In genomic region chr9:106159237-106159636, GRCm38 (mm10) we compare ENCODE assay signal across 8 mouse cellular contexts. TPM values are rescaled to one million over a fixed set of nuclear protein-coding genes. Genes with fewer than 3 reads are reported as not detected.
A peak's percentile ranks its signal among the peaks of the same experiment; 100 is the strongest.
DNase-seq lines count a peak whose midpoint lies in the region; ATAC-seq and TF ChIP-seq lines count a peak whose summit lies in the region.

No protein-coding gene starts in this region.

- H3K27ac ChIP-seq in heart, postnatal 0 days (ENCODE audit: low read depth): no peak overlapping the region
- no peak overlapping the region for H3K27ac ChIP-seq in cortical plate, adult 2 months (ENCODE audit: insufficient read depth, low read length)
- no peak overlapping the region for H3K27ac ChIP-seq in hindbrain, embryonic 16.5 days (ENCODE audit: low read depth, low read length)
- H3K27ac ChIP-seq in midbrain, embryonic 14.5 days (replicated peaks; ENCODE audit: low read depth, low read length): no peak overlapping the region

- TF ChIP-seq CTCF in heart, postnatal 0 days (IDR thresholded peaks at IDR 0.05; ENCODE audit: low read depth): no peak
- no peak for TF ChIP-seq CTCF in cortical plate, adult 2 months (IDR thresholded peaks at IDR 0.05; ENCODE audit: extremely low read depth, insufficient read depth, low read length)

- no peak for TF ChIP-seq POLR2A in cortical plate, adult 2 months (IDR thresholded peaks at IDR 0.05; ENCODE audit: extremely low read depth, insufficient read depth, low read length)

- no peaks in the 10 kb centered on the region for H3K27me3 ChIP-seq in heart, postnatal 0 days (ENCODE audit: control insufficient read depth, insufficient read depth, low read length)
- no peaks in the 10 kb centered on the region for H3K27me3 ChIP-seq in hindbrain, embryonic 16.5 days (replicated peaks; ENCODE audit: control insufficient read depth, insufficient read depth, low read length)
- H3K27me3 ChIP-seq in midbrain, embryonic 14.5 days (ENCODE audit: control insufficient read depth, insufficient read depth, low read length): no peaks in the 10 kb centered on the region

- no peak for TF ChIP-seq EP300 in heart, postnatal 0 days (IDR thresholded peaks at IDR 0.05; ENCODE audit: low read depth)

- H3K4me3 ChIP-seq in heart, postnatal 0 days (ENCODE audit: low read depth, low read length): peak overlapping the region; percentile 61; the same call in 1 of the 2 replicates
- H3K4me3 ChIP-seq in cortical plate, adult 2 months (ENCODE audit: insufficient read depth, low read length): peak overlapping the region; percentile 74; the same call in 1 of the 2 replicates
- no peak overlapping the region for H3K4me3 ChIP-seq in hindbrain, embryonic 16.5 days (ENCODE audit: low read length)
- no peak overlapping the region for H3K4me3 ChIP-seq in midbrain, embryonic 14.5 days (replicated peaks; ENCODE audit: low read depth, low read length)

- intact Hi-C loops in heart, postnatal 25 days (cut with DNase I): loop anchor here (2.0 to 5.0 kb wide), 2 partner anchors 46 to 118 kb away; no protein-coding TSS in a partner anchor
- intact Hi-C loops in gastrocnemius, postnatal 36 days (cut with DNase I): loop anchor here (5.0 kb wide), 2 partner anchors 53 to 123 kb away; partner anchors contain the start of gene Poc1a

- no peak for ATAC-seq in heart, postnatal 0 days (ENCODE audit: insufficient read depth, low read depth)
- no peak for ATAC-seq in hindbrain, embryonic 16.5 days
- no peak for ATAC-seq in midbrain, embryonic 14.5 days (ENCODE audit: low FRiP score, low TSS enrichment)

- 80% methylated on average over 9 of the region's 9 CpGs for WGBS in heart, postnatal 0 days
- WGBS in hindbrain, embryonic 16.5 days: 82% methylated on average over 9 of the region's 9 CpGs
- WGBS in midbrain, embryonic 14.5 days: 81% methylated on average over 9 of the region's 9 CpGs

- no peaks in the 10 kb centered on the region for H3K9me3 ChIP-seq in heart, postnatal 0 days (replicated peaks; ENCODE audit: control insufficient read depth, low read length)
- H3K9me3 ChIP-seq in hindbrain, embryonic 16.5 days (ENCODE audit: control insufficient read depth, low read length): no peaks in the 10 kb centered on the region
- no peaks in the 10 kb centered on the region for H3K9me3 ChIP-seq in midbrain, embryonic 14.5 days (ENCODE audit: control insufficient read depth, low read length)

- H3K4me2 ChIP-seq in heart, postnatal 0 days (ENCODE audit: low read depth, low read length): peak overlapping the region; percentile 66
- H3K4me2 ChIP-seq in hindbrain, embryonic 16.5 days (ENCODE audit: low read length): peak overlapping the region; percentile 78
- H3K4me2 ChIP-seq in midbrain, embryonic 14.5 days (ENCODE audit: low read length): peak overlapping the region; percentile 55

- H3K9ac ChIP-seq in heart, postnatal 0 days (replicated peaks; ENCODE audit: low read depth, low read length): no peak overlapping the region
- no peak overlapping the region; the same call in 1 of the 2 replicates for H3K9ac ChIP-seq in hindbrain, embryonic 16.5 days (ENCODE audit: low read depth, low read length)
- no peak overlapping the region for H3K9ac ChIP-seq in midbrain, embryonic 14.5 days (replicated peaks; ENCODE audit: low read length)

- no peak for DNase-seq in heart, postnatal 0 days (ENCODE audit: low spot score)
- no peak for DNase-seq in heart, postnatal 25 days (ENCODE audit: low spot score)
- peak; percentile 26 for DNase-seq in midbrain, embryonic 14.5 days
- DNase-seq in gastrocnemius, postnatal 36 days: no peak
- DNase-seq in ovary, postnatal 14 days (ENCODE audit: low spot score): no peak
- DNase-seq in yolk sac, embryonic 10.5 days (ENCODE audit: low spot score): no peak

- H3K4me1 ChIP-seq in heart, postnatal 0 days (ENCODE audit: control insufficient read depth, insufficient read depth): 0 out of 2 replicates have a peak, but pooled peaks cover 5% of the 10 kb centered on the region
- no peaks in the 10 kb centered on the region for H3K4me1 ChIP-seq in cortical plate, adult 2 months (ENCODE audit: control insufficient read depth, insufficient read depth, low read length)
- peaks cover 7% of the 10 kb centered on the region; the same call in 1 of the 2 replicates for H3K4me1 ChIP-seq in hindbrain, embryonic 16.5 days (ENCODE audit: control insufficient read depth, insufficient read depth, low read depth, low read length)
- peaks cover 12% of the 10 kb centered on the region; the same call in 1 of the 2 replicates for H3K4me1 ChIP-seq in midbrain, embryonic 14.5 days (ENCODE audit: control insufficient read depth, insufficient read depth, low read length)

- no peaks in the 10 kb centered on the region for H3K36me3 ChIP-seq in heart, postnatal 0 days (replicated peaks; ENCODE audit: control insufficient read depth, insufficient read depth, low read length)
- H3K36me3 ChIP-seq in hindbrain, embryonic 16.5 days (ENCODE audit: control insufficient read depth, insufficient read depth, low read length): no peaks in the 10 kb centered on the region
- peaks cover 9% of the 10 kb centered on the region for H3K36me3 ChIP-seq in midbrain, embryonic 14.5 days (ENCODE audit: control insufficient read depth, insufficient read depth, low read length)

RNA-seq across cellular contexts. Expression of gene Glyctk, which starts 1.3 kb away (rescaled TPM):
- 2.0 and 2.5 TPM in 2 replicates for total RNA-seq in heart, postnatal 0 days (2014; rRNA removed; ENCODE audit: low replicate concordance)
- 0.90 and 1.1 TPM in 2 replicates for polyA plus RNA-seq in heart, postnatal 0 days (2015; fragmentation: Nextera tagmentation; extraction: Ambion mirVana)
- 1 to 10 TPM; 1.7 to 2.1 TPM for total RNA-seq in heart, postnatal 25 days (2021)
- polyA plus RNA-seq in cortical plate, adult 2 months (2012; rRNA removed): 3.1 TPM in 2 replicates
- polyA plus RNA-seq in hindbrain, embryonic 16.5 days (2015; fragmentation: Nextera tagmentation; extraction: Ambion mirVana): 2.1 TPM in 2 replicates
- polyA plus RNA-seq in midbrain, embryonic 14.5 days (2014; fragmentation: Nextera tagmentation; extraction: Ambion mirVana): 4.6 and 6.8 TPM in 2 replicates
- total RNA-seq in gastrocnemius, postnatal 36 days (2021): 1 to 10 TPM in 1 of 2 experiments, under 1 TPM in 1; 0.76 to 1.2 TPM

RNA-seq across cellular contexts. Expression of gene Wdr82, which starts 11.5 kb away (rescaled TPM):
- 122 and 124 TPM in 2 replicates for total RNA-seq in heart, postnatal 0 days (2014; rRNA removed; ENCODE audit: low replicate concordance)
- 13.9 and 14.3 TPM in 2 replicates for polyA plus RNA-seq in heart, postnatal 0 days (2015; fragmentation: Nextera tagmentation; extraction: Ambion mirVana)
- total RNA-seq in heart, postnatal 25 days (2021): 10 to 100 TPM; 42.6 to 45.8 TPM
- polyA plus RNA-seq in cortical plate, adult 2 months (2012; rRNA removed): 95.4 and 103 TPM in 2 replicates
- 26.7 and 30.6 TPM in 2 replicates for polyA plus RNA-seq in hindbrain, embryonic 16.5 days (2015; fragmentation: Nextera tagmentation; extraction: Ambion mirVana)
- 54.0 and 75.3 TPM in 2 replicates for polyA plus RNA-seq in midbrain, embryonic 14.5 days (2014; fragmentation: Nextera tagmentation; extraction: Ambion mirVana)
- total RNA-seq in gastrocnemius, postnatal 36 days (2021): 10 to 100 TPM; 18.4 to 20.3 TPM

RNA-seq across cellular contexts. Expression of gene Ppm1m, which starts 40.3 kb away (rescaled TPM):
- 7.5 and 22.8 TPM in 2 replicates for total RNA-seq in heart, postnatal 0 days (2014; rRNA removed; ENCODE audit: low replicate concordance)
- polyA plus RNA-seq in heart, postnatal 0 days (2015; fragmentation: Nextera tagmentation; extraction: Ambion mirVana): 13.1 and 15.1 TPM in 2 replicates
- total RNA-seq in heart, postnatal 25 days (2021): 10 to 100 TPM; 10.0 to 12.2 TPM
- polyA plus RNA-seq in cortical plate, adult 2 months (2012; rRNA removed): 42.1 and 47.4 TPM in 2 replicates
- 20.9 TPM in 2 replicates for polyA plus RNA-seq in hindbrain, embryonic 16.5 days (2015; fragmentation: Nextera tagmentation; extraction: Ambion mirVana)
- polyA plus RNA-seq in midbrain, embryonic 14.5 days (2014; fragmentation: Nextera tagmentation; extraction: Ambion mirVana): 11.3 and 13.1 TPM in 2 replicates
- 1 to 10 TPM; 3.0 to 3.3 TPM for total RNA-seq in gastrocnemius, postnatal 36 days (2021)

RNA-seq across cellular contexts. Expression of gene Twf2, which starts 43.7 kb away (rescaled TPM):
- 92.1 and 105 TPM in 2 replicates for total RNA-seq in heart, postnatal 0 days (2014; rRNA removed; ENCODE audit: low replicate concordance)
- polyA plus RNA-seq in heart, postnatal 0 days (2015; fragmentation: Nextera tagmentation; extraction: Ambion mirVana): 57.3 and 64.2 TPM in 2 replicates
- 100 to 1,000 TPM; 160 to 189 TPM for total RNA-seq in heart, postnatal 25 days (2021)
- polyA plus RNA-seq in cortical plate, adult 2 months (2012; rRNA removed): 97.3 and 106 TPM in 2 replicates
- 49.9 and 50.3 TPM in 2 replicates for polyA plus RNA-seq in hindbrain, embryonic 16.5 days (2015; fragmentation: Nextera tagmentation; extraction: Ambion mirVana)
- 46.4 and 55.4 TPM in 2 replicates for polyA plus RNA-seq in midbrain, embryonic 14.5 days (2014; fragmentation: Nextera tagmentation; extraction: Ambion mirVana)
- total RNA-seq in gastrocnemius, postnatal 36 days (2021): 100 to 1,000 TPM; 113 to 156 TPM

Comparison
In these comparisons a context has a peak if more than half of its experiments do, and no peak if none do; other contexts are left out.
1. H3K4me3 ChIP-seq: peak in heart, postnatal 0 days (single experiment) and cortical plate, adult 2 months (single experiment); none in hindbrain, embryonic 16.5 days (single experiment) and midbrain, embryonic 14.5 days (single experiment).
2. Peak in every context shown above with its lines, with median percentiles within 50 percentile points of each other: H3K4me2 ChIP-seq.